Mouse (Mus musculus) right cerebral cortex, postnatal 36 days (tissue): Measurements from ENCODE around the gene Pld2.
"Not testable (repeated sequence)": the region's sequence is repeated elsewhere in the genome, so short reads cannot be mapped to it uniquely, and the experiment has no call there.

Source experiments
- DNase-seq, 2 experiments: peaks; one replicate each; pipeline ENCODE4 v3.0.0; 2022; ENCODE audit warnings: low spot score in 2 of 2, mixed read lengths in 1 of 2

Gene Pld2

GRCm38 (mm10) chr11:70539877-70540587 is at the start of gene Pld2:
Gene Pld2 (plus strand): TSS chr11:70540064.
- DNase-seq = peak; percentile 61 to 62

DNA sequence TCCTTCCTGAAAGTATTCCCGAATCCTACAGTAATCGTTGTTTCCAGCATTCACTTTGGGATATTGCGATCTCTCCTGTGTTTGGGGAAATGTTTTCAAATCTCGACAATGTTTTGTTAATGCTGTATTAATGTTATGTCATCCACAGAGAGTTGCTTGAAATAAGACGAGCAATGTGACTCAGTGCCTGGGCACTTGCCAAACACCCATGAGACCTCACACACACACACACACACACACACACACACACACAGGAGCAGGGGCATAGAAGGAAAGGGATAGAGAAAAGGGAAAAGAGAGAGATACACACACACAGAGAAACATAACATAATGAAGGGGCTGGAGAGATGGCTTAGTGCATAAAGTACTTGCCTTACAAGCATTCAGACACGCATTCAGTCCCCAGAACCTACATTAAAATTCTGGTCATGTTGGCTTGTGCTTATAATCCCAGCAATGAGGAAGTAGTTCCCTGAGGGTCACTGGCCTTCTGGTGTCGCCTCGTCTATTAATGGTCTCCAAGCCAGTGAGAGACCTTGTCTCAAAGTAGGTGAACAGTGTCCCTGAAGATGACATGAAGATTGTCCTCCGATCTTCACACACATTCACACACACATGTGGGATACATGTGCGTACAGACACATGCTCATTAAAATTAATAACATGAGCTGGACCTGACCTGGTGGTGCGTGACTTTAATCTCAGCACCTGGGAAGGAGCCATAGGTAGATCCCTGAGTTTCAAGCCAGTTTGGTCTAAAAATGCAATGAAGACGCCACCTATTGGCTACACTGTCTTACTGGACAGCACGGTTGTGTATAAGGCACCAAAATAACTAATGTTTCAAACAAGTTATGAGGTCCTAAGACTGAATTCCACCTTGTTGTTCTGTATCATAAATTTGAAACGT is 40.0 kb upstream of the Pld2 start:
- no peak for DNase-seq

DNA sequence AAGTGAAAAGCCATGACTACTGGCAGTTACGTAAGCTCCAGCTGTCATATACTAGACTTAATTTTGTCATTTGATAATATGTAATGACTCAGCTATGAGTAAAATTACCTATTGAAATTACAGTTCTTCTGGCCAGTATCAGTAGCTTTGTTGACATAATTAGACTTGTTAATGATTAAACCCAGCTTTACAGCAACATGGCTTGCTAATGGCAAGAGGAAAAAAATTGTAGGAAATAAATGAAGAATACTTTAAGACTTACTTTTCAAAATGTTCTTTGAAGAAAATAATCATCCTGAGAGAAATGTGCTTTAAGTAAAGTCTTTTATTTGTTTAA is 39.4 kb upstream of the Pld2 start:
- no peak for DNase-seq

DNA sequence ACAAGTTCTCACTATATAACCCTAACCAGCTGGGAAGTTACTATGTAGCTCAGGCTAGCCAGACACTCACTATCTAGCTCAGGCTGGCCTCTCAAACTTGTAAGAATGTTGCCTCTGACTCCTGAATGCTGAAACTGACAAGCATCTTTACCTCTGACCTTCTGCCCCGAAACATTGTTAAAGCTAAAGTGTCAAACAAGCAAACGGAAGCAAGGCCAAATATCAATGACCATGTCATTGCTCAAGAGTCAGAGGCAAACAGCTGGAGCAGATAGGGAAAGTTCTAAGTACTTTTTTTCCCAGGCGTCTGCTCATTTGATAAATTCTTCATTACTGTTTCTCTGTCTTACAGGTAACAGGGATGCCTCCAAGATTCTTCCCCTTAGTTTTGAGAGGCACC is 37.8 kb upstream of the Pld2 start:
- no peak for DNase-seq

DNA sequence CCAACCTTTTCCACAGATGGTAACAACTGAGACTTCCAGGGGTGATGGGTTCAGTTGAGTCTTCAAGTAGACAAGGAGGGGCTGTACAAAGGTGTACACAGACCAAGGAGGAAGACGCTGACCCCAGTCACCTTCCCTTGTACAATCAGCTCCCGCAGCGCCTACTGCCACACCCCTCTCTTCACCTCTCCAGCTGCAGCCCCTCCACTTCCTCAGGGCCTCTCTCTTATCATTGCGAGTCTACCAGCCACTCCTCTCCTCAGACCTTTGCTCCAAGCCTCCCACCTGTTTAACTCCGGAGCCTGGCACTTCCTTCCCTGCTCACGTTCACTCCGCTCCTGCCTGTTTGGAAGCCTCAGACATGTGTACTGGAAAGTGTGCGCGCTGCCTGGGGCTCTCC is 34.9 kb upstream of the Pld2 start, which contains the start of gene Tm4sf5:
Tm4sf5 (plus strand) TSS at position 275 of the 400 bp plus-strand sequence.
- no peak for DNase-seq

GRCm38 (mm10) chr11:70506385-70506784 is 33.5 kb upstream of the Pld2 start:
- no peak for DNase-seq

- no peak for DNase-seq
Measured at GRCm38 (mm10) chr11:70506962-70507515, 32.8 kb upstream of the Pld2 start.

DNA sequence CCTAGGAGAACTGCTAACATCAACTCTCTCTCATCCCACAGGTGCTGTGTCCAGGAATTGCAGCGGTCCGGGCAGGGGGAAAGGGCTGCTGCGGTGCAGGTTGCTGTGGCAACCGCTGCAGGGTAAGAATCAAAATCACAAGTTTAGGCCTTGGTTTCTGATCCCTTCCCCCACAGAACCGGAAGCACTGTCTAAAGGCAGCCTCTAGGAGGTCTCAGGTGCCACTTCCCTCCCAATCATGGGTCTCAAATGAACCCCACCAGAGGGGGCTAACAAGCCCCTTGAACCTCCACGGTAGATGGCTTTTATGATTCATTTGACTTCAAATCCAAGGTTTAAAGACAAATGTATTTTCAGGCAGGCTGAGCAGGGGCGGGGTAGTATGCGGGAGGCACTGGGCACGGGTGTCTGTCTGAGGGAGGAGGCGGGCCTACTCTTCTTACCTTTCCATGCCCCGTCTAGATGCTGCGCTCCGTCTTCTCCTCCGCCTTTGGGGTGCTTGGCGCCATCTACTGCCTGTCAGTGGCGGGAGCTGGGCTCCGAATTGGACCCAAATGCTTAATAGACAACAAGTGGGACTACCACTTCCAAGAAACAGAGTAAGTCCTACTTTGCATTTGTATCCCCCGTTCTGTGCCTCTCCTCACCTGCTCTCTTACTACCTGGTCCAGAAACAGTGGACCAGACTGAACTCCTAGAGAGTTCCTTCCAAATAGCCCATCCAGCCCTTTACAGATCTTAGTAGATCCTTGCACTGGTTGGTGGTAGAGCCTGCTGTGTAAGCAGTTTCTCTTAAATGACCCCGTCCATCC is 29.9 kb upstream of the Pld2 start:
- DNase-seq = peak in 1 of 2 experiments; percentile 22

- DNase-seq = no peak
Measured at GRCm38 (mm10) chr11:70511242-70511641, 28.6 kb upstream of the Pld2 start.

GRCm38 (mm10) chr11:70511825-70512224 is 28.0 kb upstream of the Pld2 start:
- no peak for DNase-seq

GRCm38 (mm10) chr11:70512709-70513342 is 27.0 kb upstream of the Pld2 start:
- DNase-seq = no peak

DNA sequence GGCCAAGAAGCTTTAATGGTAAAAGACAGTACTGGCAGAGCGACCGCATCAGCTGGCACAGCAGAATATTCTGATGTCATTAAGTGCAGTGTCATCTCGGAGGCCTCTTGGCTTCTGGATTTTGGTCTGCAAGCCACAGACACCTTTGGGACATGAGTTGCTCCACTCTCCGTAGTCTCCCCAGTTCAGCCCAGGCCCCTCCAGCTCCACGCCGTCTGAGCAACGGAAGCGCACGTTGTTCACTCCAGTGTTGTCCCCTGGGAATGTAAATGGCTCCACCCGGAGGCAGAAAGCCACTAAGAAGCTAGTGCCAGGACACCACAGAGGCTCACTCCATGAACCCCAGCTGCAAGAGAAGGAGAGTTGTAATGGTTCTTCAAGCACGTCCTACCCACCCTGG is 26.3 kb upstream of the Pld2 start:
- DNase-seq = no peak

GRCm38 (mm10) chr11:70514288-70514687 is 25.6 kb upstream of the Pld2 start, which contains the start of gene Vmo1:
Gene Vmo1 (minus strand): TSS chr11:70514616.
- DNase-seq = no peak

DNA sequence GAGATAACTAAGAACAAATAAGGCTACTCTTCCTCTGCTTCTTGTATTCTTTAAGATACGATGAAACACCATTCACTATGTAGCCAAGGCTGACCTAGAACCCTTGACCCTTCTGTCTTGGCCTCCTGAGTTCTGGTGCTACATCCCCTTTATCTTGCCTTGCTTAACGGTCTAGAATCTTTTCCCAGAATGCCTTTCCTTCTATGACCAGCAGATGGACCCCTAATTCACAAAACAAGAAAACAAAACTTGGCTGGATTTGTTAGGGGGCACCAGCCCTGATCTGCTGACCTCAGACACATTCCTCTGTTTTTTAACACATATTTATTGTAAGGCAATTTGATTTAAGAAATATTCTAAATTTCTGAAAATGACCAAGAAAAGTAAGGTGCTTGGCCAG is 23.5 kb upstream of the Pld2 start:
- no peak for DNase-seq

DNA sequence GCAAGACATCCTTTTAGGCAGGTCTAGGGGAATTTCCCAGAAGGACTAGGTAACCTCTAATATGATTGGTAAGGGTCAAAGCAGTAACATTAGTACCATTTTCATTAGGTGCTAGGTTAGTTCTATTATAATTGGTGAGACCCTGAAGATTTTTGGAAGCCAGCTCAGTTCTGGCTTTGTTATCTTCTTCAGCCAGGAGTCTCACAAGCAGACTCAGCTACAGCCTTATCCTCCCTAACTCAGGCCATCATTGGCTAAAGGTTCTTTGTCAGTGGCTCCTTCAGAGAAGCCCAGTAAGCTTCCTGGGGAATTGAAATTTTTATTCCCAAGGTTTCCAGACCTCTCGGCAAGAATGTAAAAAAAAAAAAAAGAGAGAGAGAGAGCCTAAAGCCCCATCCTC is 21.4 kb upstream of the Pld2 start:
- no peak for DNase-seq

GRCm38 (mm10) chr11:70518923-70519322 is 20.9 kb upstream of the Pld2 start, which contains the start of gene Gltpd2:
Gene Gltpd2 (plus strand): TSS chr11:70519196.
- no peak for DNase-seq

GRCm38 (mm10) chr11:70520178-70520769 is 19.6 kb upstream of the Pld2 start:
- DNase-seq = no peak

DNA sequence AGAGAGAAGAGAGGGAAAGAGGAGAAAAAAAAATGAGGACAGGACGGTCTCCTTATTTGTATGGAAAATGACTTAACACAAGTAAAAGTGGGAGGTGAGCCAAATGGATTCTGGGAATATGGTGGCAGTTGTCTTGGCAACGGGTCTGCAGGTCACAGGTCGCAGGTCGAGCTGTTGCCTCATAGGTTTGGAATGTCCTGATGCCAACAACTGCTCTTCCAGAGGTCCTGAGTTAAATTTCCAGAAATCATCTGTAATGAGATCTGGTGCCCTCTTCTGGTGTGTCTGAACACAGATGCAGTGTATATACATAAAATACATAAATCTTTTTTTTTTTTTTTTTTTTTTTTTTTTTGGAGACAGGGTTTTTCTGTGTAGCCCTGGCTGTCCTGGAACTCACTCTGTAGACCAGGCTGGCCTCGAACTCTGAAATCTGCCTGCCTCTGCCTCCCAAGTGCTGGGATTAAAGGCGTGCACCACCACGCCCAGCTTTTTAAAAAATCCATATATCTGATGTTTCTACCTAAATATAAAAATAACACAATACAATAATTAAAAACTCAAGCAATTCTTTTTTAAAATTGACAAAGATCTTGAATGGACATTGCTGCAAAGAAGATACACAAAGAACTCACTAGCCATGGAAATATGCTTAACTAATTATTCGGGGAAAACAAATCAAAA is 16.4 kb upstream of the Pld2 start:
- not testable (repeated sequence) for DNase-seq

DNA sequence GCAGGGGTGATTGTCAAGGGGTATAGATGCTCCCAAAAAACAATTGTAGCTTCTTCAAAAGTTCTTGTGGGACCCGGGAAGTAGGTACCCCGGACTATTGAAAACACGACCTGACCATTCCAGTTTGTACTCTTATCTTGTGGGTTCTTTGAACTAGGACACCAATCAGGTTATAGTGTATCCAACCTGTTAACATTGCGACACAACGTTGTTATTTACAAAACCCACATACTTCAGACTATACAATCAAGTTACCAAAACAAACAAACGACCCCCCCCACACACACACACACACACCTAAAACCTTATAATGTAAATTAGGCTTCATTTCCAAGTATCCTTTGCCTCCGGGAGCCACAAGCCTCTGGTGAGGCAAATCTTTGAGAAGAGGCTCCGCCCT is 15.1 kb upstream of the Pld2 start:
- no peak for DNase-seq

DNA sequence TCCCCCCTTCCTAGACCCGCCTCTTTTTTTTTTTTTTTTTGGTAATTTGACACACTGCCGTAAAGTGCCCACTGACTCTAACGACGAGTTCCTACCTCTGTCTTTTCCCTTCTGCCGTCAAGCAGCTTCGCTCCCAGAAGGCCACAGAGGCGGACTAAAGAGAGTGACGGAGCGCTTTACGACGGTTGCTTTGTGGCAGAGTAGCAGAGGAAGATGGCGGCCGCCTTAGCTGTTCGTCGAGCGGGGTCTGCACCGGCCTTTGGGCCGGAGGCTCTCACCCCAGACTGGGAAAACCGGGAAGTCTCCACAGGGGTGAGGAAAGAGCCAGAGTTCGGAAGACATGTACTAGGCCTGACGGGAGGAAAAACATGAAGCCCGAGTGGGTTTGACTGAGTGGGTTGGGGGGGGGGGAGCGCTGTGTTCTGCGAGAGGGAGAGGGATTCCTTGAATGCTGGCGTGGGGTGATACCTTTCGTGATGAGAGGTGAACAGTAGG is 14.6 kb upstream of the Pld2 start, which contains the start of gene Psmb6:
Psmb6 (plus strand) TSS at position 184 of the 495 bp plus-strand sequence.
- peak; percentile 89 to 95 for DNase-seq
